Mouse (Mus musculus) testis, postnatal 10 days (tissue): Measurements from ENCODE around the gene Cdc14b.

ENCODE experiments used
- DNase-seq: peaks from one replicate; pipeline ENCODE4 v3.0.0; 2021; ENCODE audit warnings: low spot score

Gene Cdc14b

DNA sequence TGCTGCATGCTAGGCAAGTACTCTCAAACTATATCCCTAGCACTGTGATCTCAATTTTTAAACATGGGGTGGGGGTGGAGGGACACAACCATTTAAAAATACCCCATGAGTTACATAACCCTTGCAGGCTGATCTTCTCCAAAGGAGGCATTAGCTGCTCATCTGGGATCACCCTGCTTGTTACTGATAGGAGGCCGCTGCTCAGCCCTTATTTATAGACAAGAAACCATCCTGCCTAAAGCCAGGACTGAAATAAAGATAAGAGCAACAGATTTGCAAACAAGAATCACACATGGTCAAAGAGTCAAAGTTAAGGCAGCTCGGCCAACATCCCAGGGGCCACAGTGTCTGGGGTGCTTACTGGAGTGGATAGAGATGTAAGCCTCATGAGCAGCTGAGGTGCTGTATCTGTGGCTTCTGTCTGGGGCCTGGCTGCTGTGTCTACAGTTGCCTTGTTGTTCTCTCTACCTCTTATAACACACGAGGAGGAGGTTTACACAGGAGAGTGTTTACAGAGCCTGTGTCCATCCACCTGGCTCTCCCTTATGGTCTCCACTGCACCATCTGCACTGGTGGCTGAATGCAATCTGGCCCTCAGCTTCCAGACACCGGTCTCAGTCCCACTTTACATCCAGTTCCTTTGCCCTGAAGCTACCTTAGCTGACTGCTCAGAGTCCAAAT lies 38.0 kb downstream of the Cdc14b start:
- no peak for DNase-seq

DNA sequence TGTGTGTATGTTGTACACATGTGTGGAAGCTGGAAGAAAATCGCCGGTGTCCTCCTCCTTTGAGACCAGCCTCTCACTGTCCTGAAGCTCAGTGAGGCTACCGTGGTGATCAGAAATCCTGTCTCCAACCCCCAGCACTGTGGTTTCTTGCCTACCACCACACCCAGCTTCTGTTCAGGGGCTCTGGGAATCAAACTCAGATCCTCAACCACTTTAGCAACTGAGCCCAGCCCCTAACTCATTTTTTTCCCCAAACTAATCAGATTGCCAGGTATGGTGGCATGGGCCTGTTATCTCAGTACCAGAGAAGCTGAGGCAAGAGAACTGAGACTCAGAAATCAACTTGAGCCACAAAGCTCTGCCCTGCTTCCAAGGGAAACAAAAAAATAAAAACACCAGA lies 39.3 kb downstream of the Cdc14b start:
- DNase-seq: no peak

DNA sequence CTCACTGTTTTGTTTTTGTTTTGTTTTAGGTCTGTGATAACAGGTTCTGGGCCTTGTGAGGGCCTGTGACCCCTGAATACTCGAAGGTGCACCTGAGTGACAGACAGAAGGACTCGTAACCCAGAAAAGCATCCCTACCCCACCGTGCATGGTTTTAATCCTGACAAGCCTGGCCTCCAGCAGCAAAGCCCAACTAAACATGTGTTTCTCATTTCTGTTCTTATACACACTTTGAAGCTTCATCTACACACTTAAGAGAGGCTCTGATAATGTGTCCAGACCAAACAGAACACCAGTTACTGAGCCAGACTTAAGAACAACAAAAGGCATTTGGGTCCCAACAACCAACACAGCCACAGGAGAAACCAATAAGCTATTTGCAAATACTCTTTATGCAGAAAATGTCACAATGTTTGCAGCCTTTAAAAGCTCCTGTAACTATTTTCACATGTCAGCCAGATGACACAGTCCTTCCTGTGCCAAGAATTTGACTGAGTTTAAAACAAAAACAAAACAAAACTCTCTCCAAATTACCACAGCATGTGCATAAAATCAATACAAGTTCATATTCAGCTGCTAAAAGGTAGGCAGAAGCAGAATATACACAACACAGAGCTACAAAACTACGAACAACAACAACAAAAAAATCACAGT lies 39.9 kb downstream of the Cdc14b start:
- no peak for DNase-seq

DNA sequence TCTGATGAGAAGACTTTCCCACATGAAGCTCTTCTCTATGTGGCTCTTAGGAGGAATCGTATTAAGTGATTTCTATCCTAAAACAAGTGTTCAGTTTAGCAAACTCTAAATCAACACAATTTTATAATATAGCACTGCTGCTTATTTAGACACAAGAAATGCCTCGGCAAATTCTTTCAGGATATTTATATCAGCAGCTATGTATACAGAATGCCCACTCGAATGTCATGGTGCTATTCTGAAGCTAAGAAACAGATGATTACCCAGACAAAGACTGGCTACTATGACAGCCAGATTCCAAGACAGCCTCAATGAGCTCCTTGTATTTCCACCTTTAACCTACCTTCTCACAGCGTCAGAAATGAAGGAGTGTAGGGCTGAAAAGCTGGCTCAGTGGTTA lies 42.0 kb downstream of the Cdc14b start:
- DNase-seq: no peak

DNA sequence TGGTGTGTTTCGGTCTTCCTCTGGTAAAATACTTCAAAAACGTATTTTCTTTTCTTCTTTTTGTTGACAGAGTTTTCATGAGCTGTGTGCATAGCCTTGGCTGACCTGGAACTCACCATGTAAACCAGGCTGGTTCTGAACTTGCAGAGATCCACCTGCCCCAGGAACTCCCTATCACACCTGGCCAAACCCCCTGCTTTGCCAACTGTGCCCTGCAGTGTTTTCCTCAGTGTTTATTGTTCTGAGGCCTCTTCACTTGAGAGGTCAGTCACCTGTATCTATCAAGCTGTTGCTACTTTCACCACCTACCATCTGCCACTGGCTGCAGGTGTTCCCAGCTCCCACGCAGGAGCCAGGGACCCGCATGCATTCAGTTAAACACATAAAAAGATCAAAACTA lies 48.4 kb downstream of the Cdc14b start:
- DNase-seq: no peak

DNA sequence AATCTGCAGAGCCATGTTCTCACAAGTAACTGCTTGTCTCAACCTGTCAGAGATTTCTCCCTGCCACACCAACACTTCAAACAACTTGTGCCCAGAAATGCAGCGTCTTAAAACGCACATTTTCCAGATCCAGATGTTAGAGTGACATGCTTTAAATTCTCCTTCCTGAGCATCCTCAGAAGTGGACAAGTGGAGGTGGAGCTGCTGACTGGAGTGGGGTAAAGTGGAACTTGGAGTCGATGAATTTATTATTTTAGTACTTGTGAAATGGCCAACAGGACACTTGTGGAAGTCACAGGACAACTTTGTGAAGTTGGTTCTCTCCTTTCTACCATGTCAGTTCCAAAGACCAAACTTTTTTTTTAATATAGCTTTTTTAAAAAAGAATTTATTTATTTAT lies 49.4 kb downstream of the Cdc14b start:
- no peak for DNase-seq

DNA sequence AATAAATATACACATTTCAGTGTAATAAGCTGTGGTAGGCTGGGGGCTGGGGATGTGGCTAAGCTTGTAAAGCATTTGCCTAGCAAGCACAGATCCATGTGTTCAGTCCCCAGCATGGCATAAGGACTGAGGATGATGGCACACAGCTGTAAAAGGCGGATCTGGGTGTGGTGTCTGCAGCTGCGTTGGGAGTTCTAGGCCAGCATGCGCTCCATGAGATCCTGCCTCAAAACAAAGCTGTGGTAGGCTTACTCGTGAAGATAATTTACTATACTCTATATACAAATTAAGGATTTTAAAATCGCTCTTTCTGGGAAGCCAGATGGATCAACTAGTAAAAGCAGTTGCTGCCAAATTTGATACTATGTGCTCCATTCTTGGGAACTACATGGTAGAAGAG lies 60.2 kb downstream of the Cdc14b start:
- DNase-seq: no peak

DNA sequence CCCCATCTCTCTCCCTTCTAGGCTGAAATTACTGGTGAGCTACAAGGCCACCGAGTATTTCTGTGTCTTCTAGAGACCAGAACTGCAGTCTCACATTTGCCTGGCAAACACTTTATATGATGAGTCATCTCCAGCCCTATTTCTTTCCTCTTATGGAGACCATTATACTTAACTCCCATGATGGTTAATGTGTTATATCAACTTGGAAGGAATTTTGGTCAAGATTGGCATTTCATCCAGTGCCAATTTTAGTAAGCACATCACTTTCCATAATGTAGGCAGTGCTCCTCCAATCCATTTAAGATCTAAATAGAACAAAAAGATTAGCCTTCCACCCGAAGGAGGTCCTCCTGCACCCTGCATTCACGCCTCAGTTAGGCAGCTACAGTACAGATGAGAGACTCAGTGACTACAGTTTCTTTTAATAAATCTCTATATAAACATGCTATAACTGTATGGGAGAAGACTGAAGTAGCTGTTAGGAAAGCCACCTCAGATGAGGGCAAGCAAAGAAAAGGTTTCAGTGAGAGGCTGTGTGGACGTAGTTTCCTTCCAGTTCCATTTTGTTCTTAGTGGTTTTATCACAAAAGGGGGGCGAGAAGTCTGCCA lies 63.0 kb downstream of the Cdc14b start:
- DNase-seq: no peak

DNA sequence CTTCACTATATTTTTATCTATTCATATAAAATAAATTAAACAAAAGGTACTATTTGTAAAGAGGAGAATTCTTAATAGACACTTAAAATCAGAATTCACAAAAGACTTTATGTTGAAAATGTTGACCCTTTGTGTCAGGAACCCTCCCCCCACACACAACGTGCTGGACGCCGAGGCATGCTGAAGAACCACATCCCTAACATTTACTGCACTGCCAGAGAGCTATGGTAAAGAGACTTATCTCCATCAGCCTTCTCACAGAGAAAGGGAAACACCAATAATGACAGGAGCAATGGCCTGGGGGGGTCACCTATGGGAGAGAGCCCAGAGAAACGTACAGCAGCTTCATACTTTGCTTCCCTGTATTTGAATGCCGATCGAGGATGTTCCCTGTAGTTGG lies 66.9 kb downstream of the Cdc14b start:
- no peak for DNase-seq

DNA sequence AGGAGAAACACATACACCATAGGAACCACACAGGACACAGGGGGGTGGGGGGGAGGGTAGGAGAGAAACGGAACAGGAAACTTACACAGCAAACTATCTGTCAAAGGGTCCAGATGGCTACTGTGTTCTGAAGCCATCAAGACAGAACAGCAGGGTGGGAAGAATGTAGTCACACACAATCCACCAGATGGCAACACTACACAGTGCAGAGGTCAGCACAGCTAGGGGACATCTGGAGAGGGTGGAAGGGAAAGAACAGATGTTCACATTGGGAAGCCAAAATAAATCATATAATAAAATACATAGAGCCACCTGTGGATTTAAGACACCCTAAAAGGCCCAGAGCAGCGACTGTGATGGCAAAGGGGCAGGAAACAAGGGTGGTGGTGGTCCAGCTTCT lies 69.9 kb downstream of the Cdc14b start:
- no peak for DNase-seq

DNA sequence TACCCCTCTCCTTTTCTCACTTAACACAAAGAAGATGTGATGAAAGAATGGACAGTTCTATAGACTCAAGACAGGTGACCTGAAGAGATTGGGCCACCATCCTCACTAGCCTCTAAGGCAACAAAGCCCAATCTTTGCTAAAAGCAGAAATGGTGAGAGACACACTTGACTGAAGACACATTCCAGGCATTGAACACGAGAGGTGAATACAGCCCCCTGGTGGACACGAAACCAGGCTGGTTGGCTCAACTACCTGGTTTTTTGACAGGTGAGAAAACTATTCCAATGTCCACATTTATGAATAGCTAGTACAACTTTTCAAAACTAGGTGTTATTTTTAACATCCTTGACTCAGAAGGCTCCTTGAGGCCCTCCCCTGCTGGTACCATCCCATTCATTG lies 70.4 kb downstream of the Cdc14b start:
- DNase-seq: no peak

DNA sequence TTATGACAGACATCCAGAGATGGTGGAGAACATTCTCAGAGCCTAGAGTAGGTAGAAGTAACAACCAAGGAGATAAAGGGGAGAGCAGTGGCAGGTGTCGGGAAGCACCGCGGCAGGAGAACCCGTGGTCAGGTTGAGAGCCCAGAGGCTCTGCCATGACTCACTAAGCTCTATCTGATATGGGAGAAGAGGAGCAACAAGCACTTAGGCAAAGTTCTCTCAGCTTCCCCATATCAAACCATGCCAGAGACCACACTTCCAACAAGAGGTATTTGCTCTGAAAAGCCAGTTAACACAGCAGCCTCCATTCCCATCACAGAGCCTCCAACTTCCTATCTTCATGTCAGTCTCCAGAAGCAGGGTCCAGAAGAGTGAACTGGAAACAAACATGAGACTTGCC lies 74.2 kb downstream of the Cdc14b start:
- DNase-seq: no peak

DNA sequence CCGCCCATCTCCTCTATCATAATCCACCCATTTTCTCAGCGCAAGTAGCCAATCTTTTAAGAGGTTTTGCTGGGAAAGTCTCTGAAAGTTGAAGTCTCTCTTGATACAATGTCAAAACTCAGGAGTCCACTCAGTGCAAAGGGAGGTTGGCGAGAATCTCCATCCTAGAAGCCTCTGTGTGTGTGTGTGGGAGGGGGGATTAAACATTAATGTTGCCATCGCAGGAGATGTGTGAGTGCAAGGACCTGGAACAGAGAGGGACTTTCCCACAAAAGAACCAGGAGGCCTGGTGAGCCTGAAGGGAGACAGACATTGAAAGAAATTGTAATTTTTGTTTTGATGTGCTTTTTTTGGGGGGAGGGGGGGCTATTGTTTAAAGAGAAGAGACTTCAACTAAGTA lies 76.8 kb downstream of the Cdc14b start:
- DNase-seq: no peak

DNA sequence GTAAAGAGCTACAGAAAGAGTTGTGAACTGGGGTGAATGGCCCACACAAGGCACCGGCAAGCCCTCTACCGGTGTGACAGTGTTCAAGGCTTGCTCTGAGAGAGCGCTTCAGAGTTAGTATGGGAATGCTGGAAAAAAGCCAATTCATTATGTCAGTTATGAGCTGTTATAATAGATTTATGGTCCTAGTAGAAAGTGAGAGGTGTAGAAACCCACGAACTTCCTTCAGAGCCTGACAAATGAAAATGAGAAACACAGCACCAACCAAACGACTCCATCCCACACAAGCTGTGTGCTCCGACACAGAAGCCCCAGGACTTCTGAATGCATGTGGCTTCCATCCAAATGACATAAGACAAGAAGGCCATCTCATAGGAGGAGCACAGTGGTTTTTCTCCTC lies 77.2 kb downstream of the Cdc14b start:
- DNase-seq: no peak

DNA sequence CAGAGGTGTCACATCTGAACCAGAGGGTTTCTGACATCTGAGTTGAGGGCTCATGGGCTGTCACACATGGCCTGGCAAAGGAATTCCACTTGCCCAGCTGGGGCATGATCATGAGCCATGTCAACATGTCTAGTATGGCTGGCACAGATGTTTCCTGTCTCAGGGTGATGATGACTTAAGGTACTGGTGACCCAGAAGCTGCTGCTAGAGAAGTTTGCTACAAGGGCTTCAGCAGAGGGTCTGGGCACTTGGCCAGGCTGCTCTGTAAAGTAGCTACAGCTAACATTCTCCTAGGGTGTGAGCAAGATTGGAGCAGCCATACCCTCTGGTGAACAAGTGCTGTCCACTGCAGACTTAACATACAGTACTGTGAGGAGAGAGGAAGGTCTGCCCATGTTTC lies 88.0 kb downstream of the Cdc14b start:
- no peak for DNase-seq

DNA sequence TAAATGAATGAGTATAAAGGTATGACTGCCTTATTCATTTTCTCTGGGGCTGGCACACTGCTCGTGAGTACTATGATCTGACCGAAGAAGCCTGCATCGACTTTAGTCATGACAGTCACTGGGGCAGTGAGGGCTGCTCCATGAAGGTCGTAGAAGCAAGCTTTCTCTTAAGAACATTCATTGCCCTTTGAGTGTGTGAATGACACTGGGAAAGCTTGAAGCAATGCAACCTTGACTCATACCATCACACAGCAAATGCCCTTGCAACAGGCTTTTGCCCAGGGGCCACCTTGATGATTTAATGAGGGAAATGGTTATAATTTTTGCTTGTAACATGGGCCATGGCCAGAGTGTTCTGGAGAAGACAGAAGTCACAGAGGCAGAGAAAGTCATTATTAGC lies 88.6 kb downstream of the Cdc14b start:
- no peak for DNase-seq

DNA sequence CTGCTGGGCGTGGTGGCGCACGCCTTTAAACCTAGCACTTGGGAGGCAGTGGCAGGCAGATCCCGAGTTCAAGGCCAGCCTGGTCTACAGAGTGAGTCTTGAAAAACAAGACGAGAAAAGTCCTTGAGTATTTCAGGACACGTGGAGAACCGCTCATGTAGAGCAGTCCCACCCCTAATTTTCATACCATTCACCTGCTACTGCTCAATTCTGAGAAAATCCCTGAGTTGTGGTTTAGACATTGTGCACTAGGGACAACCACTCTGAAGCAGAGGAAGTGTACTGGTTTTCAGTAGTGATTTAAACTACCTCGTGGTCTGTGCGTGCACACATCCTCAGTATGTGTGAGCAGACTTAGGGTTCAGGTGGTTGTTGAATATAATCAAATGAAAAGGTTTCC lies 89.5 kb downstream of the Cdc14b start:
- no peak for DNase-seq

DNA sequence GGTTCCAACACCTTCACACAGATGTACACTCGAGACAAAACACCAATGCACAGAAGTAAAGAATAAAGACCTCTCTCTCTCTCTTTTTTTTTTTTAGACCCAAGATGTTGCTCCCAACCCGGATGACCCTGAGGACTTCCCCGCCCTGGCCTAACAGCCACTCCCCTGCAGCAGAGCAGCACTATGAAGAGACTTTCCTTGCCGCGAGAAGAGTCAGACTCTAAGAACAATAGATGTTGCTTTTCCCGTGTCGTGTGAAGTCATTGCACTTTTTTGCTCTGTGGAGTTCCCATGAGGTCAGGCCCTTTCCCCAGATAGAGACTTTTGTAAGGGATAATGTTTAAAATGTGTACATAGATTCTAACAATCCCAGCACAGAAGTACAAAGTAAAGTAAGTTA lies 89.9 kb downstream of the Cdc14b start:
- no peak for DNase-seq

DNA sequence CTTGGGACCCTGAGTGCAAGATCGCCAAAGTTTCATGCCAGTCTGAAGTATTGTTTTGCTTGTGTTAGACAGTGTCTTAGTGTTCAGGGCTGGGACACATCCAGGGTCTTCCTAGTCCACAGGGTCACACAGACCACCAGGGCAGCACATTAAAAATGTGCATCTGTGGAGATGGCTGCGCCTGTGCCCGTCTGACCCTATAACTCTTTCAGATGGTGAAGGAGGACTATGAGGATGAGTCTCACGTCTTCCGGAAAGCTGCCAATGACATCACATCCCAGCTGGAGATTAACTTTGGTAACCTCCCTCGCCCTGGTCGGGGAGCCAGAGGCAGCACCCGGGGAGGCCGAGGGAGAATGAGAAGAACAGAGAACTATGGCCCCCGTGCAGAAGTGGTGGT lies 90.7 kb downstream of the Cdc14b start:
- DNase-seq: no peak

DNA sequence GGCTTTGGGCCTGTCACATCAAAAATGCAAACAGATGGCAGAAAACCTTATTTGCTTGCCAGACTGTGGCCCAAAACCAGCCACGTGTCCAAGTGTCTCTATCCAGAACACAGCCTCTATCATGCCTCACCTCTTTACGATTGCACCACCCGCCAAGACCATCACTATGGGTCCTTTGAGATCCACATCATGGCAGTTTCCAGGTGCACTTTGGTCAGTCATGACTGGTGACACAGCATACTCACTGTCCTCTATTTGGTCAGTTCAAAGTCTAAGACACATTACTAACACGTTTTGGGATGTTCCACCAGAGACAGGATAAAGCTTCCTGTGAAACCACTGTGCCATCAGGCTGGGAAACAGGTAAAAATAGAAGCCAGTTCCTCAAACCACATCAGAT lies 91.5 kb downstream of the Cdc14b start:
- no peak for DNase-seq

DNA sequence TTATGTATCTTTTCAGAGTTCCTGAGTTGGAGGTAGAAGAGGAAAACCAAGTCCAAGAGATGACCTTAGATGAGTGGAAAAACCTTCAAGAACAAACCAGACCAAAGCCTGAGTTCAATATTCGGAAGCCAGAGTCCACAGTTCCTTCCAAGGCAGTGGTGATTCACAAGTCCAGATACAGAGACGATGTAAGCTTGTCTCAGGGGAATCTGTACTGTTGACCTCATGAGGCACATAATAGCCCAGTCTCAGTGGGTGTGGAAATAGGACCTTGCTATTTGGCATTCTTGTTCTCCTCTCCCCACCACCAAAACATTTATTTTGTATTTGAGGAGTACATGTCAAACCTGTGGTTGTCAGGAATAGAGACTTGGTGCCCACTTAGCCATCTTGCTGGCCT lies 93.0 kb downstream of the Cdc14b start:
- no peak for DNase-seq

DNA sequence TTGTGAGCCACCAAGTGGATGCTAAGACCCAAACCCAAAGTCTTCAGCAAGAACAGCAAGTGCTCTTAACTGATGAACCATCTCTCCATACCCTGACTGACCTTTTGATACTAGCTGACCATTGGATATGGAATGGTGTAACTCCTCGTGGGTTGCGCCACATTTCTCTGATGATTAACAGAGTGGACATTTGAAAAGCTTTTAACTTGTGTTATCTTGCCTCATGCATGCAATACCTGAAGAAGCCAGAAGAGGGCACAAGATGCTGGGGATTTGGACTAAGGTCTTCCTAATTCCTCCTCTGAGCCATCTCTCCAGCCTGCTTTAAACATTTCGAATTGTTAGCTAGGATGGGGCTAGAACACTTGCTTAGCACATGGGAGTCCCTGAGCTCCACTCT lies 94.2 kb downstream of the Cdc14b start:
- peak; percentile 81 for DNase-seq

DNA sequence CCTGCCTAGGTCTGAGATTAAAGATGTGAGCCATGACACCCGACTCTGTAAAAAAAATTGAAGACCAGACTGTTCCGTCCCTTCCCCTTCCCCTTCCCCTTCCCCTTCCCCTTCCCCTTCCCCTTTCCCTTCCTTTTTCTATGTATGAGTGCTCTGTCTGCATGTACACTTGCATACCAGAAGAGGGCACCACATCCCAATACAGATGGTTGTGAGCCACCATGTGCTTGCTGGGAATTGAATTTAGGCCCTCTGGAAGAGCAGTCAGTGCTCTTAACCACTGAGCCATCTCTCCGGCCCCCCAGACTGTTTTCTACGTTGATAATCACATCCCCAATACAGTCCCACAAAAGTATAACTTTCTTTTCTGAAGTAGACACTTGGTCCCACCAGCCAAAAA lies 94.8 kb downstream of the Cdc14b start:
- no peak for DNase-seq
